Mouse (Mus musculus) myocyte (in vitro differentiated cells): ENCODE measurements around the gene Pla2g4a. TPM values are rescaled to one million over a fixed set of nuclear protein-coding genes. Genes with fewer than 3 reads are reported as not detected.

Source experiments
- H3K27me3 ChIP-seq: one replicate; pipeline ENCODE4 v1.6.1; 2011; ENCODE audit not compliant: control insufficient read depth, insufficient read depth, insufficient read length
- H3K36me3 ChIP-seq: one replicate; pipeline ENCODE4 v1.6.1; 2011; ENCODE audit not compliant: control insufficient read depth, insufficient read depth
- H3K4me2 ChIP-seq: one replicate; pipeline ENCODE4 v1.6.1; 2011; ENCODE audit warnings: low read depth, control low read depth
- H3K4me3 ChIP-seq: one replicate; pipeline ENCODE4 v1.5.1; 2011; ENCODE audit warnings: mild to moderate bottlenecking, control low read depth, moderate library complexity
- H3K79me2 ChIP-seq: one replicate; pipeline ENCODE4 v1.6.1; 2011; ENCODE audit not compliant: control insufficient read depth, insufficient read depth
- H3ac ChIP-seq: one replicate; pipeline ENCODE4 v1.6.1; 2011; ENCODE audit not compliant: control insufficient read depth, insufficient read length
- CEBPB ChIP-seq: IDR thresholded peaks from 2 replicates; pipeline ENCODE4 v1.6.1; 2011; ENCODE audit warnings: mild to moderate bottlenecking, moderate library complexity; ENCODE audit not compliant: poor library complexity, insufficient read depth, severe bottlenecking
- E2F4 ChIP-seq: IDR thresholded peaks from one replicate; pipeline ENCODE4 v1.6.1; 2011; ENCODE audit warnings: mild to moderate bottlenecking, control low read depth, moderate library complexity; ENCODE audit not compliant: insufficient read depth
- MAX ChIP-seq: IDR thresholded peaks from one replicate; pipeline ENCODE4 v1.6.1; 2011; ENCODE audit warnings: low read depth, mild to moderate bottlenecking, control low read depth
- MYOD1 ChIP-seq, 3 experiments: IDR thresholded peaks; one replicate each; pipeline ENCODE4 v1.6.1; 2011; ENCODE audit warnings: control low read depth in 2 of 3, low read depth in 2 of 3, mild to moderate bottlenecking in 2 of 3, moderate library complexity in 1 of 3; ENCODE audit not compliant: insufficient read length in 2 of 3, control insufficient read depth in 1 of 3
- MYOG ChIP-seq, 3 experiments: IDR thresholded peaks; one replicate each; pipeline ENCODE4 v1.6.1; 2011; ENCODE audit warnings: control low read depth in 2 of 3, low read depth in 2 of 3, mild to moderate bottlenecking in 2 of 3; ENCODE audit not compliant: insufficient read length in 2 of 3, control insufficient read depth in 1 of 3, insufficient read depth in 1 of 3
- POLR2A ChIP-seq: IDR thresholded peaks from one replicate; pipeline ENCODE4 v1.6.1; 2011; ENCODE audit warnings: low read depth, mild to moderate bottlenecking, control low read depth, moderate library complexity; ENCODE audit not compliant: insufficient read length
- POLR2AphosphoS2 ChIP-seq: IDR thresholded peaks from one replicate; pipeline ENCODE4 v1.6.1; 2011; ENCODE audit warnings: low read depth, control low read depth; ENCODE audit not compliant: insufficient read length
- REST ChIP-seq: IDR thresholded peaks from one replicate; pipeline ENCODE4 v1.6.1; 2011; ENCODE audit warnings: mild to moderate bottlenecking, control low read depth, moderate library complexity; ENCODE audit not compliant: insufficient read depth, insufficient read length
- SRF ChIP-seq: IDR thresholded peaks from one replicate; pipeline ENCODE4 v1.6.1; 2011; ENCODE audit warnings: low read depth; ENCODE audit not compliant: control insufficient read depth, insufficient read length
- TCF12 ChIP-seq: IDR thresholded peaks from one replicate; pipeline ENCODE4 v1.6.1; 2011; ENCODE audit warnings: mild to moderate bottlenecking, control low read depth; ENCODE audit not compliant: poor library complexity, insufficient read depth, severe bottlenecking
- TCF3 ChIP-seq: IDR thresholded peaks from one replicate; pipeline ENCODE4 v1.6.1; 2011; ENCODE audit warnings: low read depth, control low read depth; ENCODE audit not compliant: insufficient read length
- USF1 ChIP-seq: IDR thresholded peaks from one replicate; pipeline ENCODE4 v1.6.1; 2011; ENCODE audit warnings: low read depth, mild to moderate bottlenecking, control low read depth, moderate library complexity
- polyA plus RNA-seq: library from polyadenylated mRNA; unstranded; fragments of >200 nt; fragmentation: generic; extraction: Trizol; gene quantifications from one replicate; pipeline ENCODE4 v1.2.1, GENCODE M21; 2012; ENCODE audit warnings: missing spikeins

The Pla2g4a gene
- polyA plus RNA-seq, 1 experiment, result 6.2 TPM

DNA sequence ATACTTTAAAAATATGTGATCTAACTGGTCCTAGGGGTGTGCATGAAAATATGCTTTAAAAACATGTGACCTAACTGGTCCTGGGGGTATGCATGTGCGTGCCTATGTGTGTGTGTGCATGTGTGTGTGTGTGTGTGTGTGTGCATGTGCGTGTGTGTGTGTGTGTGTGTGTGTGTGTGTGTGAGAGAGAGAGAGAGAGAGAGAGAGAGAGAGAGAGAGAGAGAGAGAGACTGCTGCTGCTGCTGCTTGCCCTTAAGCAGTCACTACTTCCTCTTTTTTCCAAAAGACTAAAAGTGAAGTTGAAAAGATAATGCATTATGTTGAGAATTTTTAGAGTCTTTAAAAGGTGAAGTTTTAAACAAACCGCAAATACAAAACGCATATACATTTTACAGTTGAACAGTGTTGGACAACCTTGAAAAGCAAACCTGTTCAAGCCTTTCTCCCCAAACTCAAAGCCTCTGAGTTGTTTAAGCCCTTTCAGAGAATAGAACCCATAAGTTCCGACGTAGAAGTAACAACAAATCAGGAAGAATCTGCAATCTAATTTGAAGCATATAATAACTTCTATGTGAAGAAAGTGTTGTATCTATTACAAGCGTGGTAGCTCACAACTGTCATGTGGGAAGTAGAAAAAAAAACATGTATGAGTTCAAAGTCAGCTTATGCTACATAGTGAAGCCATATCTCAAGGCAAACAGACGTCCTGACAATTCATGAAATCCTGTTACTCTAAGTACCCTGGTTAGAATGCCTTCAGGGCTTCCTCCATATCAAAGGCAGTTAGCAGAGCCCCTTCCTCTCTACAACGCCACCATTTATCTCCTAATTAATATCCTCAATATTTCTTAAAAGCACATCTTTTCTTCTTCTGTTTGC lies 574 bp upstream of the Pla2g4a start:
- Histone ChIP-seq H3K27me3 (no peaks in the 10 kb centered on the region), H3K79me2 (peaks cover 19% of the 10 kb centered on the region), H3K36me3 (no peaks in the 10 kb centered on the region), H3K4me3 (peak overlapping the region; percentile 41), H3ac (no peak overlapping the region), H3K4me2 (peak overlapping the region; percentile 53)
- TF ChIP-seq POLR2A, result no peak
- no peak for TF ChIP-seq MYOG (IDR thresholded peaks at IDR 0.05; ENCODE audit: control insufficient read depth in 1 of 3, insufficient read depth in 1 of 3, insufficient read length in 2 of 3, low read depth in 2 of 3)
- no peak for TF ChIP-seq CEBPB
- TF ChIP-seq TCF12, result no peak
- no peak for TF ChIP-seq MYOD1 (IDR thresholded peaks at IDR 0.05; ENCODE audit: control insufficient read depth in 1 of 3, insufficient read length in 2 of 3, low read depth in 2 of 3)
- no peak for TF ChIP-seq POLR2AphosphoS2
- TF ChIP-seq SRF, result no peak
- TF ChIP-seq MAX, result no peak
- no peak for TF ChIP-seq E2F4
- TF ChIP-seq REST, result no peak
- no peak for TF ChIP-seq USF1
- TF ChIP-seq TCF3, result no peak

DNA sequence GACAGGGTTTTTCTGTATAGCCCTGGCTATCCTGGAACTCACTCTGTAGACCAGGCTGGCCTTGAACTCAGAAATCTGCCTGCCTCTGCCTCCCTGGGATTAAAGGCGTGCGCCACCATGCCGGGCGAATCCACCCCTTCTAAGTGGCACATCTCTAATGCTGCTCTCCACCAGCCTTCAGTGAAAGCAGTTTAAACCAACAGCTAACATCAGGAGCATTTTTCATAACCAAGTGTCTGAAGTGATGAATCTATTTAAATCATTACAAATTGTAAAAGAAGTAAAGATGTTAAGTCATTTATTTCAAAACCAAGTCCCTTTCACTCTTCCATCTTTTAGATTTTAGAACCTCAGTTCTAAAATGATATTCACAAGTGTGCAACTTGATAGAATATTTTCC lies 839 bp downstream of the Pla2g4a start:
- no peak overlapping the region for H3ac ChIP-seq
- H3K4me3 ChIP-seq, result peak overlapping the region; percentile 41
- H3K79me2 ChIP-seq, result peaks cover 19% of the 10 kb centered on the region
- peak overlapping the region; percentile 53 for H3K4me2 ChIP-seq
- TF ChIP-seq E2F4, result no peak
- TF ChIP-seq CEBPB, result no peak
- TF ChIP-seq POLR2AphosphoS2, result no peak
- no peak for TF ChIP-seq USF1
- TF ChIP-seq MYOD1 (IDR thresholded peaks at IDR 0.05; ENCODE audit: control insufficient read depth in 1 of 3, insufficient read length in 2 of 3, low read depth in 2 of 3), result no peak
- no peak for TF ChIP-seq POLR2A
- TF ChIP-seq TCF12, result no peak
- no peak for TF ChIP-seq REST
- no peak for TF ChIP-seq MAX
- TF ChIP-seq MYOG (IDR thresholded peaks at IDR 0.05; ENCODE audit: control insufficient read depth in 1 of 3, insufficient read depth in 1 of 3, insufficient read length in 2 of 3, low read depth in 2 of 3), result no peak
- TF ChIP-seq SRF, result no peak
- TF ChIP-seq TCF3, result no peak
- no peaks in the 10 kb centered on the region for H3K36me3 ChIP-seq
- H3K27me3 ChIP-seq, result no peaks in the 10 kb centered on the region

DNA sequence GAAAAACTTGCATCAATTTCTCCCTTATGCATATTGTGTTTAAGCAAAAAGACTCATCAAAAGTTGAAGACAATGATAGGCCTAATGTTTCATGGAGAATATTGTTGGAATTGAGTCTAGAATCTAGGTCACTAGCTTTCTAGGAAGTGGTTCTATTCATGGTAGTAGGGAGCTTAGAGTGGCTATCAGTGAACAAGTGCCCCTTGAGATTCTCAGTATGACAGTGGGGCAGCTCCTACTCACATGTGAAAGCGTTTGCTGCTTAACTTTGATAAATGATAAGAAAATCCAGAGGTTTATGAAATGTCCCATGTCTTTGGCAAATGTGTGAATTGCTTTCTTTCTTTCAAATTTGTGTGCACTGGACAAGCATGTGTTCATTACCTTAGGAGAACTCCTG lies 2.0 kb downstream of the Pla2g4a start:
- Histone ChIP-seq H3K4me3 (no peak overlapping the region), H3K27me3 (no peaks in the 10 kb centered on the region), H3K4me2 (no peak overlapping the region), H3ac (no peak overlapping the region), H3K79me2 (peaks cover 19% of the 10 kb centered on the region), H3K36me3 (no peaks in the 10 kb centered on the region)
- TF ChIP-seq REST, result no peak
- no peak for TF ChIP-seq POLR2AphosphoS2
- no peak for TF ChIP-seq TCF3

DNA sequence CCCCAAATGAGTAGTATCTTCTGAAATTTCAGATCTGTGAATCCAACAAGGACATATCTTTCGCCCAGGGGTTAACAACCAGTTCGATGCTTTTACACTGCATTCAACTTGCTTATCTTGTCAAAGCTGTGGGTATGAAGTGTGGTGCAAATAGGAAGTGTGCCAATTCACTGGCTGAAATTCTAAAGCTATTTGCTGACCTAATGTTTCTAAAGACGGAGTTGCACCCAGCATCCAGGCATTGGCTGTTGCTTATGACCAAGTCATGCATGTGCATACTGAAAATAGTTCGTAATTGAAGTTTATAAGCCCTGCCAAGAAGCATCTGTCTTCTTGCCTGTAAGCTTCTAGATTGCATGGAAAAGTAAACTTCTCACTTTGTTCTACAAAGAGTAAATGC lies 5.6 kb downstream of the Pla2g4a start:
- Histone ChIP-seq H3K4me3 (no peak overlapping the region), H3K79me2 (peaks cover 19% of the 10 kb centered on the region), H3K36me3 (no peaks in the 10 kb centered on the region), H3K27me3 (no peaks in the 10 kb centered on the region), H3K4me2 (no peak overlapping the region), H3ac (no peak overlapping the region)
- TF ChIP-seq TCF3 (no peak), MYOD1 (IDR thresholded peaks at IDR 0.05; ENCODE audit: control insufficient read depth in 1 of 3, insufficient read length in 2 of 3, low read depth in 2 of 3) (no peak), POLR2A (no peak), MYOG (IDR thresholded peaks at IDR 0.05; ENCODE audit: control insufficient read depth in 1 of 3, insufficient read depth in 1 of 3, insufficient read length in 2 of 3, low read depth in 2 of 3) (no peak), POLR2AphosphoS2 (no peak), CEBPB (no peak), E2F4 (no peak), MAX (no peak), SRF (no peak), TCF12 (no peak), USF1 (no peak), REST (no peak)

DNA sequence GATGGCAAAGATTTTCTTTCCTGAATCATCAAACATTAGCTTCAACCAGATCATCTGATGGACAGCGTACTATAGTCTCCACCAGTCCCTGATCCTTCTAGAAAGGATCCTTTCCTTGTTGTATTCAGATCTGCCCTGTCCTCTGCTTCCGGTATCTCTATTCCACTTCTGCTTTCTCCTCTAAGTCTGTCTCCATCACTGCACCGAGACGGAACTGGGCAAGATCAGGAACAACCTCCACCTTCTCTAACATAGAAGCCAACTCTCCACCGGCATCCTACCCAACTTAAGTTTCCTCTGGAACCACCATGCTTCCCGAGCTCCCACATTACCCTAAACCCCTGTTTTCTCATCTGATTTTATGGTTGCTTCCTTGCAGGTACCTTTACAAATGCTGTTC lies 7.1 kb downstream of the Pla2g4a start:
- Histone ChIP-seq H3K79me2 (peaks cover 4% of the 10 kb centered on the region), H3K4me3 (no peak overlapping the region), H3K36me3 (no peaks in the 10 kb centered on the region), H3ac (no peak overlapping the region), H3K27me3 (no peaks in the 10 kb centered on the region), H3K4me2 (no peak overlapping the region)
- TF ChIP-seq REST (no peak), SRF (no peak), POLR2AphosphoS2 (no peak), POLR2A (no peak), TCF3 (no peak), TCF12 (no peak), CEBPB (no peak), USF1 (no peak), E2F4 (no peak), MAX (no peak)
